Mouse (Mus musculus) limb, embryonic 10.5 days (tissue): Measurements from ENCODE around the gene Kat2b. TPM values are rescaled to one million over a fixed set of nuclear protein-coding genes. Genes with fewer than 3 reads are reported as not detected.
"Not testable (repeated sequence)": the region's sequence is repeated elsewhere in the genome, so short reads cannot be mapped to it uniquely, and the experiment has no call there.

Experiments
- DNase-seq: peaks from one replicate; pipeline ENCODE4 v3.0.0-alpha.2; 2017; ENCODE audit warnings: low spot score
- H3K27ac ChIP-seq: fragments of 300-500 bp; sonication (generic); 2 replicates; pipeline ENCODE4 v1.5.1; 2016; ENCODE audit warnings: mild to moderate bottlenecking
- H3K27me3 ChIP-seq: fragments of 300-500 bp; sonication (generic); 2 replicates; pipeline ENCODE4 v1.6.1; 2016; ENCODE audit warnings: low read depth, mild to moderate bottlenecking; ENCODE audit not compliant: poor library complexity, severe bottlenecking
- H3K36me3 ChIP-seq: fragments of 300-500 bp; sonication (generic); 2 replicates; pipeline ENCODE4 v1.6.1; 2016; ENCODE audit warnings: mild to moderate bottlenecking, moderate library complexity
- H3K4me1 ChIP-seq: fragments of 300-500 bp; sonication (generic); 2 replicates; pipeline ENCODE4 v1.6.1; 2016
- H3K4me3 ChIP-seq: fragments of 300-500 bp; sonication (generic); 2 replicates; pipeline ENCODE4 v1.5.1; 2016; ENCODE audit warnings: mild to moderate bottlenecking, moderate library complexity
- H3K9me3 ChIP-seq: fragments of 300-500 bp; sonication (generic); replicated peaks from 2 replicates; pipeline ENCODE4 v1.6.1; 2016; ENCODE audit warnings: mild to moderate bottlenecking
- WGBS: fragments of 180-500 bp; shearing (Covaris S2); methylation state at CpG from one replicate; pipeline ENCODE4 v1.1.7; 2016; 5-methylcytosine and 5-hydroxymethylcytosine counted together
- polyA plus RNA-seq: library from polyadenylated mRNA; unstranded; fragments of >200 nt; fragmentation: Nextera tagmentation; extraction: Ambion mirVana; gene quantifications from 2 replicates; pipeline ENCODE4 v1.2.1, GENCODE M21; 2016

Kat2b gene
- polyA plus RNA-seq = 1.1 and 2.7 TPM in 2 replicates

- H3K27ac ChIP-seq = peak within 1 kb of the TSS; percentile 92
- H3K9me3 ChIP-seq = no peaks in the 10 kb centered on the region
- 5% methylated on average over 20 of the region's 20 CpGs for WGBS
- H3K4me1 ChIP-seq = peaks cover 27% of the 10 kb centered on the region
- H3K4me3 ChIP-seq = peak within 1 kb of the TSS; percentile 88
- H3K36me3 ChIP-seq = no peaks in the 10 kb centered on the region
- no peaks in the 10 kb centered on the region for H3K27me3 ChIP-seq
- DNase-seq = peak; percentile 38
Measured at GRCm38 (mm10) chr17:53566161-53566918, at the start of gene Kat2b. Gene Kat2b (plus strand): TSS chr17:53566861.

DNA sequence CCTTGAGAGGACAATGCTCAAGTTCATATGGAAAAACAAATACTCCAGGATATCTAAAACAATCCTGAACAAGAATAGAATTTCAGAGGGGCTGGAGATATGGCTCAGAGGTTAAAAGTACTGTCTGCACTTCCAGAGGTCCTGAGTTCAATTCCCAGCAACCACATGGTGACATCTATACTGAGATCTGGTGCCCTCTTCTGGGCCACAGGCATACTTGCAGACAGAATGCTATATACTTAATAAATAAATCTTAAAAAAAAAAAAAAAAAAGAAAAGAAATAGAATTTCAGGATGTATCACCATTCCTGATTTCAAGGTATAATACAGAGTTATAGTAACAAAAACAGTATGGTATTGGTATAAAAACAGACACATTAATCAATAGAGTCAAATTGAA is 47.3 kb upstream of the Kat2b start:
- no peak for DNase-seq
- Histone ChIP-seq H3K4me1 (no peaks in the 10 kb centered on the region), H3K4me3 (no peak overlapping the region), H3K36me3 (peaks cover 12% of the 10 kb centered on the region), H3K9me3 (no peaks in the 10 kb centered on the region), H3K27ac (no peak overlapping the region), H3K27me3 (no peaks in the 10 kb centered on the region)

DNA sequence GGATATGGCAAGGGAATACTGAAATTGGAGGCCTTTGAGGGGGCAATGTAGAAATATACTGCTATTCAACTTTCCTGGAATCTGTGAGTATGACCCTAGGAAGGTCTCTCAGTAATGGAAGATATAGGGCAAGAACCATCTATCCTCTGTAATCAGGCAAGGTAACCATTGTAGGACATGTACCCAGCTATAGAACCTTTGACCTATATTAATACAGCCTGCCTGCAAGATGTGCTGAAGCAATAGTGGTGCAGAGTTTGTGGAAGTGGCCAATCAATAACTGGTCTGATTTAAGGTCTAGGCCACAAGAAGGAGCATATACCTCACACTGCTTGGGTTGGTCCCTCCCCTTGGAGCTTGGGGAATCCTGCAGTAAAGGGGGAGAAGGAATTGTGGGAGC is 46.2 kb upstream of the Kat2b start:
- Histone ChIP-seq H3K4me3 (no peak overlapping the region), H3K36me3 (peaks cover 4% of the 10 kb centered on the region), H3K27me3 (no peaks in the 10 kb centered on the region), H3K4me1 (no peaks in the 10 kb centered on the region), H3K27ac (no peak overlapping the region), H3K9me3 (no peaks in the 10 kb centered on the region)
- no peak for DNase-seq

GRCm38 (mm10) chr17:53528034-53528433 is 38.6 kb upstream of the Kat2b start:
- Histone ChIP-seq H3K27me3 (no peaks in the 10 kb centered on the region), H3K27ac (no peak overlapping the region), H3K4me3 (no peak overlapping the region), H3K36me3 (no peaks in the 10 kb centered on the region), H3K4me1 (no peaks in the 10 kb centered on the region), H3K9me3 (no peaks in the 10 kb centered on the region)
- DNase-seq = no peak
- 96% methylated on average over 2 of the region's 2 CpGs for WGBS

GRCm38 (mm10) chr17:53531160-53531559 is 35.5 kb upstream of the Kat2b start:
- whole genome bisulfite sequencing = 71% methylated on average over 2 of the region's 2 CpGs
- Histone ChIP-seq H3K4me1 (no peaks in the 10 kb centered on the region), H3K36me3 (no peaks in the 10 kb centered on the region), H3K9me3 (no peaks in the 10 kb centered on the region), H3K27me3 (no peaks in the 10 kb centered on the region), H3K27ac (no peak overlapping the region), H3K4me3 (no peak overlapping the region)
- DNase-seq = no peak

DNA sequence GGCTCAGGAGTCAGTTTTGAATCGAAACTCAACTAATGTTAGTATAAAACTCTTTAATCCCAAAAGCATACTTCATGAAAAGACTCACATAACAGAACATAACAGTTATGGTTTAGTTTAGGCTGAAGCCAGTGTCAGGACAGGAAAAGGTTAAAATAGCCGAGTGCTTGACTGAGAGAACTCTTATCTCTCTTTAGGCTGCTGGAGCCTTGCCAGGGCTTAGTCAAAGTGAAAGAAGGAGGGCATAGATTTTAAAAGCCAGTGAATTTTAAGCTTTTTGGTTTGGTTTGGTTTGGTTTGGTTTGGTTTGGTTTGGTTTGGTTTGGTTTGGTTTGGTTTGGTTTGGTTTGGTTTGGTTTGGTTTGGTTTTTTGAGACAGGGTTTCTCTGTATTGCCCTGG is 34.2 kb upstream of the Kat2b start:
- no peaks in the 10 kb centered on the region for H3K9me3 ChIP-seq
- no peak overlapping the region for H3K4me3 ChIP-seq
- H3K27me3 ChIP-seq = no peaks in the 10 kb centered on the region
- H3K36me3 ChIP-seq = no peaks in the 10 kb centered on the region
- no peak overlapping the region for H3K27ac ChIP-seq
- H3K4me1 ChIP-seq = no peaks in the 10 kb centered on the region
- 85% methylated on average over 2 of the region's 2 CpGs for WGBS
- no peak for DNase-seq

DNA sequence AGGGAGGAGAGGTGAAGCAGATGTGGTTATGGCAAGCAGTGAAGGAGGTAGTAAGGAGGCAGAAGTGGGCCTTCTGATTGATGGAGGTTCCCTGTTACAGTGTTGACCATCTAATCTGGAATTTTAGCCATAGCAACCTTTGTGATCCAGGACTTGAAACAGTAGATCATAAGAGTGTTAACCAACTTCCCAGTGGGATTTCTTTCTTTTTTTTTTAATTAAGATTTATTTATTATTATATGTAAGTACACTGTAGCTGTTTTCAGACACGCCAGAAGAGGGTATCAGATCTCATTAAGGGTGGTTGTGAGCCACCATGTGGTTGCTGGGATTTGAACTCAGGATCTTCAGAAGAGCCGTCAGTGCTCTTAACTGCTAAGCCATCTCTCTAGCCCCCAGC is 27.3 kb upstream of the Kat2b start, which contains the start of gene Pp2d1:
Gene Pp2d1 (minus strand): TSS at position 101 of the 400 bp plus-strand sequence.
- not testable (repeated sequence) for H3K4me3 ChIP-seq, H3K36me3 ChIP-seq, H3K27ac ChIP-seq, H3K27me3 ChIP-seq, DNase-seq, H3K9me3 ChIP-seq, H3K4me1 ChIP-seq
- 80% methylated on average over 2 of the region's 2 CpGs for WGBS

DNA sequence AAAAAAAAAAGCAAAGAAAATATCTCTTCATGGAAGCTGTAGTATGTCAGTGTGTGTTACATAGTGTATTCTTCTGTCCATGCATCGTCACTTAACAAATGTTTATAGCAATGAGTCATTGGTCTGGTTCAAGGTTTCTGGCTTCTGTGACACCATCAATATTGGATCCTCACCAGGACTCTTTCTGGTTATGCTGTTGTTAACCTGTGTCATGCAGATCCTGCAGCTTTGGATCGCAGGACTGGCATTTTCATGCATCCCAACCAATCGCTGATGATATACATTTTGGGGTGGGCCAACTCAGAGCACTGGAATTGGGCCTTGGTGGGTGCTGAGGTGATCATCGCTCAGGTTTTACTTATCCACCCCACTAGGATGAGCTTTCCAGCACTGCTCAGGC is 24.1 kb upstream of the Kat2b start:
- 97% methylated on average over 4 of the region's 4 CpGs for WGBS

GRCm38 (mm10) chr17:53543591-53544324 is 22.9 kb upstream of the Kat2b start:
- Histone ChIP-seq H3K4me1 (no peaks in the 10 kb centered on the region), H3K9me3 (no peaks in the 10 kb centered on the region), H3K36me3 (no peaks in the 10 kb centered on the region), H3K27me3 (no peaks in the 10 kb centered on the region), H3K27ac (no peak overlapping the region), H3K4me3 (no peak overlapping the region)
- no peak for DNase-seq
- WGBS = 93% methylated on average over 9 of the region's 9 CpGs

More for the DNA sequence above, 24.1 kb upstream of the Kat2b start:
- Histone ChIP-seq H3K36me3 (no peaks in the 10 kb centered on the region), H3K27ac (no peak overlapping the region), H3K9me3 (no peaks in the 10 kb centered on the region), H3K27me3 (no peaks in the 10 kb centered on the region), H3K4me3 (no peak overlapping the region), H3K4me1 (no peaks in the 10 kb centered on the region)
- no peak for DNase-seq

GRCm38 (mm10) chr17:53551306-53552299 is 15.1 kb upstream of the Kat2b start:
- Histone ChIP-seq H3K36me3 (no peaks in the 10 kb centered on the region), H3K4me3 (no peak overlapping the region), H3K27me3 (no peaks in the 10 kb centered on the region), H3K27ac (no peak overlapping the region), H3K4me1 (no peaks in the 10 kb centered on the region), H3K9me3 (no peaks in the 10 kb centered on the region)
- WGBS = 78% methylated on average over 8 of the region's 8 CpGs
- DNase-seq = no peak

GRCm38 (mm10) chr17:53554088-53554487 is 12.6 kb upstream of the Kat2b start:
- no peaks in the 10 kb centered on the region for H3K27me3 ChIP-seq
- WGBS = 78% methylated on average over 4 of the region's 4 CpGs
- no peak overlapping the region for H3K4me3 ChIP-seq
- H3K36me3 ChIP-seq = no peaks in the 10 kb centered on the region
- no peaks in the 10 kb centered on the region for H3K9me3 ChIP-seq
- no peak overlapping the region for H3K27ac ChIP-seq
- no peak for DNase-seq
- H3K4me1 ChIP-seq = no peaks in the 10 kb centered on the region

DNA sequence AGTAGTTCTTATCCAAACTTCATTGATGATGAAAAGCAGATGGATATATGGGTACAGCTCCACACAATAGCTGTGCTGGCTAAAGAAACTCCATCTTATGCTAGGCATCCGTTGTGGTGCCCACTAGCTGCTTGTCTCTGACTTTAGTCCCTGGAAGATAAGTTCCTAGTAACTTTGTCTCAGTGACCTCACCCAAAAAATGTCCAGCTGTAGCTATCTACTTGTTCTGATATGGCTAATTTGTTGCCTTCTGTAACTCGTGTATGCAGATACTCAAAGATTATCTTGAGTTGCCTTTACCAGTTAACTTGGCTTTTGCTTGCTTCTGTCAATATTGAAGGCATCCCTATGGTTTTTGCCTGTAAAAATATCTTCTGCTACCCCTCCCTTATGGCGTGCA is 11.8 kb upstream of the Kat2b start:
- 88% methylated on average over 3 of the region's 3 CpGs for WGBS
- H3K36me3 ChIP-seq = no peaks in the 10 kb centered on the region
- H3K9me3 ChIP-seq = no peaks in the 10 kb centered on the region
- H3K27ac ChIP-seq = no peak overlapping the region
- no peaks in the 10 kb centered on the region for H3K4me1 ChIP-seq
- no peak for DNase-seq
- H3K27me3 ChIP-seq = no peaks in the 10 kb centered on the region
- H3K4me3 ChIP-seq = no peak overlapping the region
